Mouse (Mus musculus) embryo, embryonic 9.5 days (tissue): ENCODE results near the gene Speer4c.
A peak's percentile ranks its signal among the peaks of the same experiment; 100 is the strongest.
"Not testable (repeated sequence)": the region's sequence is repeated elsewhere in the genome, so short reads cannot be mapped to it uniquely, and the experiment has no call there.

ENCODE experiments used
- DNase-seq: peaks from one replicate; pipeline ENCODE4 v3.0.0-alpha.2; 2017; ENCODE audit errors: extremely low spot score

Gene Speer4c

DNA sequence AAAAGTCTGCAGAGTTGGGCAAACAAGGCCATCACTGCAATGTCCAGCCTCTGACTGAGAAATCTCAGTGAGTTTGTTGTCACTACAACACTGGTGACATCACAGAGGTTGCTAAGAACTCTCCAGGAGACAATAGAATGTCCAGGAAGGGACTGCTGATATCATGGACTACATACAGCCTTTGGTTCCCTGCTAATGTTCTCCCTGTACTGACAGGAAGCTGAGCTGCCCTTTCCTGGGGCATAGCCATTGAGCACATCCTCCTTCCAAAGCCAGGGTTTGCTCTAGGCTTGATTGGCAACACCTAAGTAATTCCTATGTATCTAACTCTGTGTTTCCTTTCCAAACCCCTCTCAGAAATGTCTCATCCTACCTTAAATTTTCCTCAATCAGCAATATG is at the start of gene Speer4c:
Gene Speer4c, minus strand, starts transcription at position 101 of the 400 bp plus-strand sequence.
- not testable (repeated sequence) for DNase-seq

DNA sequence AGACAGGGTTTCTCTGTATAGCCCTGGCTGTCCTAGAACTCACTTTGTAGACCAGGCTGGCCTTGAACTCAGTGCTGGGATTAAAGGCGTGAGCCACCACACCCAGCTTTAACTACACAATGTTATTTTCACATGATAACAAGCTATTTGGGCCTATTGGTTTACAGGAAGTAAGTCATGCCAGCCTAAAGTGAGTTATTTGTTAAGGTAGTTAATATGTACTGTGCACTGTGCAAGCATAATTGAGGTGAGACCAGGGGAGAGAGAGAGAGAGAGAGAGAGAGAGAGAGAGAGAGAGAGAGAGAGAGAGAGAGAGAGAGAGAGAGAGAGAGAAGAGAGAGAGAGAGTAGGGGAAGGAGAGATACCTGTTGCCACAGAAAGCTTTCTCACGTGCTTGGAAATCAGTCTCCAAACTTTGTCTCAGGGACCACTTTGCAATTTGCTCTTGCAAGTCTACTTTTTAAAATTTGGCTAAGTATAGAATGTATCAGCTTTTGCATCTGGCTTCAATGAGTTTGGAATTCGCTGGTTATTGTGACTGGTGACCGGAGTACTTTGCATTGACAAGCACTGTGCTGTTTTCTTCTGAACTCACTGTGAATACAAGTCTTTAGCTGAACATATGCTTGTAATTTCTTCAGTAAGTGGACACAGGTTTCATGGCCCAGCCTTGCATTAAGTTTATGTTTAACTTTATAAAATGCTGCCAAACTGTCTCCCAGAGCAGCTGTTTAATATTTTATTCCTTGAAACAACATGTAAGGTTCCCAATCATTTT is 33.6 kb upstream of the Speer4c start:
- no peak for DNase-seq

GRCm38 (mm10) chr5:15734097-15734867 is 20.2 kb upstream of the Speer4c start:
- no peak for DNase-seq

- DNase-seq = not testable (repeated sequence)
Measured at GRCm38 (mm10) chr5:15702891-15703290, 11.2 kb downstream of the Speer4c start.

DNA sequence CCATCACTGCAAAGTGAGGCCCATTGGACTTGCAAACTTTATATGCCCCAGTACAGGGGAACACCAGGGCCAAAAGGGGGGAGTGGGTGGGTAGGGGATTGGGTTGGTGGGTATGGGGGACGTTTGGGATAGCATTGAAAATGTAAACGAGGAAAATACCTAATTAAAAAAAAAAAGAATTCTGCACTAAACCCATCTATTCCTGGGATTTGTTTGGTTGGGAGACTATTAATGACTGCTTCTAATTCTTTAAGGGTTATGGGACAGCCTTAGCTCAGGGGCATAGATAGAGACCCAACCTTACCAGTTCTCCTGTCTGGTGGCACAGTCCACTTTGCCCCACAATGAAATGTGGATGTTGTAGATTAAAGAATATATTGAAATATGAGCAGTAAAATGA is 16.4 kb downstream of the Speer4c start:
- DNase-seq = not testable (repeated sequence)

GRCm38 (mm10) chr5:15691849-15692248 is 22.2 kb downstream of the Speer4c start:
- peak; percentile 0 for DNase-seq

- peak; percentile 16 for DNase-seq
Measured at GRCm38 (mm10) chr5:15690822-15691221, 23.2 kb downstream of the Speer4c start.

DNA sequence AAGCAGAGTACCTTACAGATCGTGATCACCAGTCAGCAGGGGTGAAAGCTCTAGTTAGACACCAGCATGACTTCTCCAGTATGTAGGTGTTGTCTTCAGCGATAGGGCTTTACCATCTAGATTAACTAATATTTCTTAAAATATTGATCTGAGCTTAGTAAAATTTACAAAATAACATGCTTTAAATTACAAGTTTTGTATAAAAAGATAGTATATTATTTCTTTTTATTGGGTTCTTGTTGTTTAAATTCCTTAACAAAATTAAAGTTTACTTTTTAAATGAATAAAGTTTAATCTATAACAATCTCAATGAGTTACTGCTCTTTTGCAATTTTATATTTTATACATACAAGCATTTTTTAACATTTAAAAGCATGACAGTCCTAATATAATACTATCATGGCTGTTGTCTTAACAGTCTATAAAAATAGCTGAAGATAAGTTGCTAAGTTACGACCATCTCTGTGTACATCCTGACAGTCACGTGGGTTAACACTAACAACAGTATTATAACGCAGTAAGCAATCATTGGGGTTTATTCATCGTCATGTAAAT is 24.3 kb downstream of the Speer4c start:
- not testable (repeated sequence) for DNase-seq

DNA sequence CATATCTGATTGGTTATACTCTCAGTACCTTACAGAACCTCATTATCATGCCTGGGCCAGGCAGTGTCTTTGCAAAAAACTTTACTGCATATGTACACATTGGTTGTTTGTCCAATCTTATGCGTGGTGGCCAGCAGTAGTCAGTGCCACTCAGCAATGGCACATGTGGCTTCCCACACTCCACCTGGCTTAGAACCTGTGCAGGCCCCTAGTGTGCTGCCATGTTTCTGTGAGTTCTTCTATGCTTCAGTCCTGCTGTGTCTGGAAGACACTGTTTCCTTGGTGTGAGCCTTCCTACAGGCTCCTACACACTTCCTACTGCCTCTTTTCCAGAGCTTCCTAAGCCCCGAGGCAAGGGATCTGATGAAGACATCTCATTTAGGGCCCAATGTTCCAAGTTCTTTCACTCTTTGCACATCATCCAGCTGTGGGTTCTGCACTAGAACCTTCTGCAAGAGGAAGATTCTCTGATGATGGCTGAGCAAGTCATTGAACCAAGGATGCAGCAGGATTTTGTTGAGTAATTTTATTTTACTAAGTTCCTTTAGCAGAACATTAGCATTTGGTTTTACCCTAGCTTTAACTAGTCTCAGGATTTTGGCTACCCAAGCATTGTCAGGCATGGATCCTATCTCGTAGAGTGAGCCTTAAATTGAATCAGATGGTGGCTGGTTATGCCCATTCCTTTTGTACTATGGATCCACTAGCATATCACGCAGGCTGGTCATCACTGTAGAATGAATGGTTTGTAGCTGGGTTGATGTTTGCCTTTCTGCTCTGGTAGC is 25.0 kb downstream of the Speer4c start:
- DNase-seq = not testable (repeated sequence)

GRCm38 (mm10) chr5:15681301-15682035 is 32.6 kb downstream of the Speer4c start:
- not testable (repeated sequence) for DNase-seq

GRCm38 (mm10) chr5:15679980-15680949 is 33.8 kb downstream of the Speer4c start:
- DNase-seq = peak; percentile 22

- peak; percentile 11 for DNase-seq
Measured at GRCm38 (mm10) chr5:15678907-15679306, 35.2 kb downstream of the Speer4c start.

DNA sequence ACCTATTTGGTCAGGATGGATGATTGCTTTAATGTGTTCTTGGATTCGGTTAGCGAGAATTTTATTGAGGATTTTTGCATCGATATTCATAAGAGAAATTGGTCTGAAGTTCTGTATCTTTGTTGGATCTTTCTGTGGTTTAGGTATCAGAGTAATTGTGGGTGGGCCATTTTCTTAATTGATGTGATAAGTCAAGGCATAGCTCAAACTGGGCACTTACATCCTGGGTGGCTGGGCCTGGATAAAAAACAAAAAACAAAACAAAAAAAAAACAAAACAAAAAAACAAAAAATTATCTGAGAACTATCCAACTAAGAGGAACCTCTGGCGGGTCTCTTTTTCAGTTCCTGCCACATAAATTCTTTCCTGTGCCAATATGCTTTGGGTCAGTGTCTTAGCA is 36.3 kb downstream of the Speer4c start:
- DNase-seq = peak; percentile 0

DNA sequence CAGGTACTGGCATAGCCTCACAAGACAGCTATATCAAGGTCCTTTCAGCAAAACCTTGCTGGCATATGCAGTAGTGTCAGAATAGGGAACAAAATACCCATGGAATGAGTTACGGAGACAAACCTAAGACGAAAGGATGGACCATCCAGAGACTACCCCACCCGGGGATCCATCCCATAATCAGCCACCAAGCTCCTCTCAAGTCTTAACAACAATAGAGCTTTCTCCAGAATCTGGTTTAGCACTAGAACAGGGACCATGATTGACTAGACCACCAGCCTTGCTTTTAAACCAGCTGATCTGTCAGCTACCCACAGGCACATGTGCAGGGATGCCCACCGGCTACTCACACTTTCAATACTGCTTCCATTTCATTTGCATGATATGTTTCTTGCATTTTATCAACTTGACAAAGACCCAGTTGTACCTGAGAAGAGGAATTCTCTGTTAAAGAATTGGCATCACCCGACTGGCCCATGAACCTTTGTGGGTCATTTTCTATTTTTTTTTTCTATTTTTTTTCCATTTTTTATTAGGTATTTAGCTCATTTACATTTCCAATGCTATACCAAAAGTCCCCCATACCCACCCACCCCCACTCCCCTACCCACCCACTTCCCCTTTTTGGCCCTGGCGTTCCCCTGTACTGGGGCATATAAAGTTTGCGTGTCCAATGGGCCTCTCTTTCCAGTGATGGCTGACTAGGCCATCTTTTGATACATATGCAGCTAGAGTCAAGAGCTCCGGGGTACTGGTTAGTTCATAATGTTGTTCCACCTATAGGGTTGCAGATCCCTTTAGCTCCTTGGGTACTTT is 39.4 kb downstream of the Speer4c start:
- peak; percentile 1 for DNase-seq

GRCm38 (mm10) chr5:15673989-15674388 is 40.1 kb downstream of the Speer4c start:
- not testable (repeated sequence) for DNase-seq

GRCm38 (mm10) chr5:15670789-15671188 is 43.3 kb downstream of the Speer4c start:
- DNase-seq = peak; percentile 0

- not testable (repeated sequence) for DNase-seq
Measured at GRCm38 (mm10) chr5:15663847-15664246, 50.2 kb downstream of the Speer4c start.
